Mouse (Mus musculus): Measurements from ENCODE around the gene B9d1. TPM values are rescaled to one million over a fixed set of nuclear protein-coding genes. Genes with fewer than 3 reads are reported as not detected.

The B9d1 gene
- polyA plus RNA-seq, 1 experiment from 2014 or later = 41.7 TPM

DNA sequence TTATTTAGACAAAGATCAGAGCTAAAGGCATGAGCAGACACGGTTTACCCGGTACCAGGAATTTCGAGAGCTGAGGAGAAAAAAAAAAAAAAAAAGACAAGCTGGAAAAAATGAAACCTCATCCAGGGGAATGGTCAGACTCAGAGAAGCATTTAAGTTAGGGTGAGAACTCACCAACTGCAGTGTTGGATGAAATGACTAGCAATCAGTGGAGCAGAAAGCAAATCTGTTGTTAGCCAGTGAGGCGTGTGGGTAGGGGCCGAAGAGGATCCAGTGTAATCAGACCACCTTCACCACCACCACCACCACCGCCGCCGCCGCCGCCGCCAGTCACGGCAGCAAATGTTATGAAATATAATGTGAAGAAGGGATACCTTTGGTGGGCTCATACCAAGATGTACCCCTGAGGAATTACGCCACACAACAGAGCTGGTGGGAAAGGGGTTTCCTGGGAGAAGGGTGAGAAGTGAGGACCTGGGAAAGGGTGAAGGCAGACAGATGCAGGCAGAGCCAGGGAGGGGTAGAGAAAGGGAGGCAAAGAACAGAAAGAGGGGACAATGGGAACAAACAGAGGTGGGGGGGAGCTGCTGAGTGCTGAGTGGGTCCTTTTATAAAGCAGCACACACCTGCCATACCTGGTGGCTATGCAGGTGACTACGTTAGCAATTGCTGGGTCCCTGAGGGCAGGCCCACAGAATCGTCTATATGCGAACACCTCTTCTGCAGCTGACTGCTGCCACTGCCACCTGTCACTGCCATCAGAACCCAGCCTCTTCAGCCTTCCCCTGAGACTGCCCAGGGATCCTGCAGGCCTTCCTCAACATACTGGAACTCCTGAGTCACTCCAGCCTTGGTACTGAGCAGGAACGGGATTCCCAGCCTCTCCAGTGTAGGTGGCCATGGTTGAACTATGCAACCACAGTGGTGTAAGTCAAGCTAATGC is 27.1 kb upstream of the B9d1 start:
- Histone ChIP-seq H3K9me3 (ENCODE audit: control insufficient read depth, low read length) (no peaks in the 10 kb centered on the region), H3K27ac (ENCODE audit: low read depth, low read length) (no peak overlapping the region), H3K4me1 (replicated peaks; ENCODE audit: control insufficient read depth, insufficient read depth, low read length) (0 out of 2 replicates have a peak, but pooled peaks cover 8% of the 10 kb centered on the region), H3K36me3 (ENCODE audit: control insufficient read depth, insufficient read depth, low read length) (no peaks in the 10 kb centered on the region), H3K9ac (ENCODE audit: low read length) (no peak overlapping the region; the same call in 1 of the 2 replicates), H3K4me3 (ENCODE audit: low read depth, low read length) (no peak overlapping the region), H3K27me3 (ENCODE audit: control insufficient read depth, insufficient read depth, low read length) (no peaks in the 10 kb centered on the region), H3K4me2 (ENCODE audit: low read depth, low read length, severe bottlenecking) (0 out of 2 replicates have a peak overlapping the region, but pooled peaks have one; percentile 6)
- WGBS = 49% methylated on average over 17 of the region's 17 CpGs
- ATAC-seq (replicated peaks; ENCODE audit: low FRiP score) = no peak
- no peak for DNase-seq (ENCODE audit: low spot score)

DNA sequence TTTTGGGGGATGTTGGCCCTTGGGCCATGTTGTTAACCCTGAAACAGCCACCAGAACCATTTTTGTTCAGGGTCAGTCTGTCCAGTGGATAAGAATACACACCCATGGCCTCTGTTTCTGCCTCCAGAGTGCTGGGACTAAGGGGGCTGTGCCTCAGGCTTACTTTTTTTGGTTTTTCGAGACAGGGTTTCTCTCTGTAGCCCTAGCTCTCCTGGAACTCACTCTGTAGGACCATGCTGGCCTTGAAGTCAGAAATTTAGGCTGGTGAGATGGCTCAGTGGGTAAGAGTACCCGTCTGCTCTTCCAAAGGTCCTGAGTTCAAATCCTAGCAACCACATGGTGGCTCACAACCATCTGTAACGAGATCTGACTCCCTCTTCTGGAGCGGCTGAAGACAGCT is 26.2 kb upstream of the B9d1 start:
- Histone ChIP-seq H3K36me3 (ENCODE audit: control insufficient read depth, insufficient read depth, low read length) (no peaks in the 10 kb centered on the region), H3K4me2 (ENCODE audit: low read depth, low read length, severe bottlenecking) (no peak overlapping the region), H3K27me3 (ENCODE audit: control insufficient read depth, insufficient read depth, low read length) (no peaks in the 10 kb centered on the region), H3K9ac (ENCODE audit: low read length) (no peak overlapping the region), H3K4me1 (replicated peaks; ENCODE audit: control insufficient read depth, insufficient read depth, low read length) (peaks cover 10% of the 10 kb centered on the region; the same call in 1 of the 2 replicates), H3K9me3 (ENCODE audit: control insufficient read depth, low read length) (no peaks in the 10 kb centered on the region), H3K4me3 (ENCODE audit: low read depth, low read length) (no peak overlapping the region), H3K27ac (ENCODE audit: low read depth, low read length) (no peak overlapping the region)
- WGBS = 87% methylated on average over 4 of the region's 4 CpGs
- DNase-seq (ENCODE audit: low spot score) (no peak), ATAC-seq (replicated peaks; ENCODE audit: low FRiP score) (no peak)

DNA sequence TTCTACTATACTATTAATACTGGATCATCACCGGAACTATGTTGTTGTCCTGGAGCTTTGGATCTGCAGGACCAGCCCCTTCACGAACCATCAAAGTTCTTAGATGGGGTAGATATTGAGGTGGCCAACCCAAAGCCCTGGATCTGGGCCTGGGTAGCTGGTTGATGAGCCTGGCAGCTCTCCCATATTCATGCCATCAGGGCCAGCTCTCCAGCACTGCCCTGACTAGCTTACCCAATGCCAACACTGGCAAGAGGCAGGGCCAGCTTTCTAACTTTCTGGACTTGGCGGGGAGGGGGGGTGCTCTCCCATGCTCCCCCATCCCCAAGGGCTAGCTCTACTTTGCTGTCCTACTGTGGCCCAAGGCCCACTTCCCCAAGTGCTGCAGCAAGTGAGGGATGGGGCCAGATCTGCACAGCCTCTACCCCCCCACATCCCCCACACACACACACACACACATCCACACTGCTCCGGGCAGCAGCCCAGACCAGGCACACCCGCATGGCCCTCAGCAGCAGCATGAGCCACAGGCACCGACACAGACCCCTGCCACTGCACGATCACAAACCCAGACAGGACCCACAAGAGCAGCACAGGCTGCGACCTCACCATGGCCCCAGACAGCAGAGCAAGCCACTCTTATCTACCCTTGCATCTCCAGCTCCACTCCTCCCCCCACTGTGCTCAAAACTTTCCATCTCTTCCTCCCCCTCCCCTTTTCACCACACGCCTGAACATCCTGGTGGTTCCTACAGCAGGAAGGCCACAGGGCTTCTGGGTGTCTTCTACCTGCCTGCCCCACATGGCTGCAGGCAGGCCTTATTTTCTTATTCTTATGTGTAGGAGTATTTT is 23.5 kb upstream of the B9d1 start:
- ATAC-seq (replicated peaks; ENCODE audit: low FRiP score) = no peak
- Histone ChIP-seq H3K9me3 (ENCODE audit: control insufficient read depth, low read length) (no peaks in the 10 kb centered on the region), H3K27me3 (ENCODE audit: control insufficient read depth, insufficient read depth, low read length) (no peaks in the 10 kb centered on the region), H3K4me2 (ENCODE audit: low read depth, low read length, severe bottlenecking) (no peak overlapping the region), H3K27ac (ENCODE audit: low read depth, low read length) (no peak overlapping the region), H3K4me1 (replicated peaks; ENCODE audit: control insufficient read depth, insufficient read depth, low read length) (peaks cover 28% of the 10 kb centered on the region), H3K36me3 (ENCODE audit: control insufficient read depth, insufficient read depth, low read length) (no peaks in the 10 kb centered on the region), H3K9ac (ENCODE audit: low read length) (no peak overlapping the region), H3K4me3 (ENCODE audit: low read depth, low read length) (no peak overlapping the region)
- 73% methylated on average over 9 of the region's 9 CpGs for WGBS
- no peak for DNase-seq (ENCODE audit: low spot score)

DNA sequence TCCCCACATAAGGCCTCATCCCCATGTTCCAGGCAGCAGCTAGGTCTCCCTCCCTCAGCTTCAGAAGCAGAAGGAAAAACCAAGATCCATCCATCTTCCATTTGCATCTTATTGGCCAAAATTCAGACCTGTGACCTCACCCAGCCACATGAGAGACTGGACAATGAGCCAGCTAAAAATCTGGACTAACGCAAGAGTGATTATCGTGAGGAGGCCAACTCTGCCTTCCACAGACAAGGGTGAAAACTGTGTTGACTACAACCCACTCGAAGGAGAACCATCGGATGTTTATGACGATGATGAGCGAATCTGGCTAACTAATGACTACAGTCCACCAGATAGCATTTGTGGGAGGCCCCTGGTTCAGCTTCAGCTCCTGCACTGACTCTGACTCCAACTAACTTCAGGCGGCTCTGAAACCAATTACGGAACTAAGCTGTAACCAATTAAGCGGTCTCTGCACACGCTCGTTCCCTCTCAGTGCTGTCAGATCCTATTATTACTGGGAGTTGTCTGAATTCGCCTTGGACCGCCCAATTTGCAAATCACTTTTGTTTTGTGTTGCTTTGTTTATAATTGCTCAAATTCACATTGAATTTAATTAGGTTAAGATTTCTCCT is 21.6 kb upstream of the B9d1 start:
- Histone ChIP-seq H3K4me3 (ENCODE audit: low read depth, low read length) (no peak overlapping the region), H3K36me3 (ENCODE audit: control insufficient read depth, insufficient read depth, low read length) (no peaks in the 10 kb centered on the region; the same call in 1 of the 2 replicates), H3K9me3 (ENCODE audit: control insufficient read depth, low read length) (no peaks in the 10 kb centered on the region), H3K27ac (ENCODE audit: low read depth, low read length) (peak overlapping the region; percentile 97; the same call in 1 of the 2 replicates), H3K27me3 (ENCODE audit: control insufficient read depth, insufficient read depth, low read length) (no peaks in the 10 kb centered on the region), H3K4me2 (ENCODE audit: low read depth, low read length, severe bottlenecking) (no peak overlapping the region), H3K9ac (ENCODE audit: low read length) (no peak overlapping the region), H3K4me1 (replicated peaks; ENCODE audit: control insufficient read depth, insufficient read depth, low read length) (peaks cover 20% of the 10 kb centered on the region)
- no peak for ATAC-seq (replicated peaks; ENCODE audit: low FRiP score)
- 52% methylated on average over 13 of the region's 13 CpGs for WGBS
- DNase-seq (ENCODE audit: low spot score) = no peak

DNA sequence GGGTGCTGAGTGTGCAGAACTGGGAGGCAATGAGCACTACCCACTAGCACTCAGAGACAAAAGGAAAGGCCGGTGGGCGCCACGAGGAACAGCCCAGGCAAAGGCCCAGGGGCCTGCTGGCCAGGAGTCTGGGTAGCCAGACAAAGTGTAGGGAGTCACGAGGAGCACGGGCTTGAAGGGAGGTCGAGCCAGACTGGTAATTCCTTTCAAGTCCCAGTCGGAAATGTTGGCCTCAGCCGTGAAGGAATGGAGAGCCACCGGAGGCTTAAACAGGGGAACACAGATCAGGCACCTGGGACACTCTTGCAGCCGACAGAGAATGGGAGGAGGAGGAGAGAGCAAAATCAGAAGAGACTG is 20.7 kb upstream of the B9d1 start:
- H3K4me2 ChIP-seq (ENCODE audit: low read depth, low read length, severe bottlenecking) = peak overlapping the region; percentile 52; the same call in 1 of the 2 replicates
- peaks cover 20% of the 10 kb centered on the region for H3K4me1 ChIP-seq (replicated peaks; ENCODE audit: control insufficient read depth, insufficient read depth, low read length)
- 10% methylated on average over 10 of the region's 10 CpGs for WGBS
- peak overlapping the region; percentile 9; the same call in 1 of the 2 replicates for H3K4me3 ChIP-seq (ENCODE audit: low read depth, low read length)
- H3K27me3 ChIP-seq (ENCODE audit: control insufficient read depth, insufficient read depth, low read length) = no peaks in the 10 kb centered on the region
- H3K36me3 ChIP-seq (ENCODE audit: control insufficient read depth, insufficient read depth, low read length) = no peaks in the 10 kb centered on the region; the same call in 1 of the 2 replicates
- peak overlapping the region; percentile 97 for H3K27ac ChIP-seq (ENCODE audit: low read depth, low read length)
- peak; percentile 29; the same call in 1 of the 2 replicates for ATAC-seq (replicated peaks; ENCODE audit: low FRiP score)
- H3K9ac ChIP-seq (ENCODE audit: low read length) = peak overlapping the region; percentile 61
- H3K9me3 ChIP-seq (ENCODE audit: control insufficient read depth, low read length) = no peaks in the 10 kb centered on the region
- no peak for DNase-seq (ENCODE audit: low spot score)

DNA sequence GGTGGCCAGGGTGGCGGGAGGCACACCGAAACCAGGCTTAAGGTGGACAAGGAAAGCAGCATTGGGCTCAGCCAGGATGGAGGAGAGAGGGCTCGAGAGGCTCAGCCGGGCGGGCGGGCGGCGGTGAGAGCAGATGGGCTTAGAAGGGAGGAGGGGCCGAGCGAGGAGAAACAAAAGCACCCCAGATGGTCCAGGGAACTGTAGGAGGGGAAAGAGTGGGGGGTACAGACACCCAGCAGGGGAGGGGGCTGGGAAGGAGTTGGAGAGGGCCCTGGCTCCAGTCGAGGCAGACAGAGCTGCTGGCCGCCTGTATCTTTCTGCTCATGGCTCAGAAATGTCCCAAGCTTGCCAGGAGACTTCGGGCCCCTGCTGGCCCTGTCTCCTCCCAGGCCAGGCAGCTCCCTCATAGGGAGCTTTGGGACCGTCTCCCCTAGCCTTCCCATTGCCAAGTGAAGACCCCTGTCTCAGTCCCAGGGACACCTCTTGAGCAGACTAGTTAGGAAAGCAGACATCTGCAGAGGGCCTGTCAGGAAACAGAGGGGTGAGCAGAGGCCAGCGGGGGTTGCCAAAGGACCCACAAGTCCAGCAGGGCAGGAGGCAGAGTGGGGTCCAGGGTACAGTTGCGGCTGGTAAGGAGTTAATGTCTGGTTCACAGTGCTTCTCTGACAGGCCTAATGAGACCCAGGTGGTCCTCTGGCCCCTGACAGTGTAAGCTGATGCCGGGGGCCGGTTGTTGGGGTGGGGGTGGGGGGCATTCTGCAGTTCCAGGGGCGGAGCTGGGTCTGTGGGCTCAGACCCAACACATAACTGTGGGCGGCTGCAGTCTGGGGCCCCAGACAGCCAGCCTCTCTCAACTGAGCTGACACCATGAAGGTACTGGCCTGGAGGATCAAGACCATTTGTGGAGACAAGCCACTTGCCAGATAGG is 20.1 kb upstream of the B9d1 start, which contains the start of gene Mfap4:
Gene Mfap4 (plus strand): TSS at position 819 of the 928 bp plus-strand sequence.
- peaks cover 20% of the 10 kb centered on the region for H3K4me1 ChIP-seq (replicated peaks; ENCODE audit: control insufficient read depth, insufficient read depth, low read length)
- 5% methylated on average over 20 of the region's 20 CpGs for WGBS
- DNase-seq (ENCODE audit: low spot score) (peak; percentile 79), ATAC-seq (replicated peaks; ENCODE audit: low FRiP score) (peak; percentile 77)
- H3K9ac ChIP-seq (ENCODE audit: low read length) = peak within 1 kb of the TSS; percentile 61
- peak within 1 kb of the TSS; percentile 12 for H3K4me3 ChIP-seq (ENCODE audit: low read depth, low read length)
- no peaks in the 10 kb centered on the region for H3K9me3 ChIP-seq (ENCODE audit: control insufficient read depth, low read length)
- no peaks in the 10 kb centered on the region for H3K27me3 ChIP-seq (ENCODE audit: control insufficient read depth, insufficient read depth, low read length)
- H3K4me2 ChIP-seq (ENCODE audit: low read depth, low read length, severe bottlenecking) = peak within 1 kb of the TSS; percentile 52
- peak within 1 kb of the TSS; percentile 97 for H3K27ac ChIP-seq (ENCODE audit: low read depth, low read length)
- peaks cover 5% of the 10 kb centered on the region; the same call in 1 of the 2 replicates for H3K36me3 ChIP-seq (ENCODE audit: control insufficient read depth, insufficient read depth, low read length)

DNA sequence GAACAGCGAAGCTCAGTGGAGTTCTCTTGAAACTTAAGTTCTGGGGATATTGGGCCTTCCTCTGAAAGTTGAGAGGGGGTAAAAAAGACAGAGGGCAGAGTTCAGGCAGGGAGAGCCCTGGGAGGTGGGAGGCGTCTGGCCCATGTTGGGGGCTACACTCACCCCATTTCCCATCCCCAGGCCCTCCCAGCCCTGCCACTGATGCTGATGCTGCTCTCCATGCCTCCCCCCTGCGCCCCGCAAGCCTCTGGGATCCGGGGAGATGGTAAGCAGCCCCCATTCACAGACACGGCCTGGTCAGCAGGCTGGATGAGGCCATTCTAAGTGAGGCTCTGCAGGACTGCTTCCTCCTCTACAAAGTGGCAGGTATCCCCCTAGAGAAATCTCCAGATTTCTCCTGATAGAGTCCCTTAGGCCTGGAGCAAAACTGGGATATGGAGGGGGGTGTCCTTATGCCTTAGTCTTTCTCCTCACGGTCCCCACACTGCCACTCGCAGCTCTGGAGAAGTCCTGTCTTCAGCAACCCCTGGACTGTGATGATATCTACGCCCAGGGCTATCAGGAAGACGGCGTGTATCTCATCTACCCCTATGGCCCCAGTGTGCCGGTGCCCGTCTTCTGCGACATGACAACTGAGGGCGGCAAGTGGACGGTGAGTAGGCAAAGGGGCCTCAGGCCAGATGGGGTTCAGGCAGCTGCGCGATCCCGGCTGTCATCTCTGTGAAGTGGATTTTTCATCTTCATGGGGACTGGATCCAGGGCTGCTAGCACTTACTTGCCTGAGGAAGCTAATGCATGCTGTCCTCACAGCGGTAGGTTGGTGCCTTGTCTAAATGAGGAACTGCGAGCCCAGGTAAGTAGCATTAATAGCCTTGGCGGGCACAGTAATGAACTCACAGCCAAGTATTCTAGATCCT is 19.1 kb upstream of the B9d1 start:
- no peaks in the 10 kb centered on the region for H3K9me3 ChIP-seq (ENCODE audit: control insufficient read depth, low read length)
- ATAC-seq (replicated peaks; ENCODE audit: low FRiP score) (no peak), DNase-seq (ENCODE audit: low spot score) (no peak)
- H3K4me1 ChIP-seq (replicated peaks; ENCODE audit: control insufficient read depth, insufficient read depth, low read length) = peaks cover 20% of the 10 kb centered on the region
- H3K27ac ChIP-seq (ENCODE audit: low read depth, low read length) = peak overlapping the region; percentile 97
- peak overlapping the region; percentile 12 for H3K4me3 ChIP-seq (ENCODE audit: low read depth, low read length)
- WGBS = 63% methylated on average over 22 of the region's 22 CpGs
- peak overlapping the region; percentile 61 for H3K9ac ChIP-seq (ENCODE audit: low read length)
- H3K27me3 ChIP-seq (ENCODE audit: control insufficient read depth, insufficient read depth, low read length) = no peaks in the 10 kb centered on the region
- peaks cover 14% of the 10 kb centered on the region; the same call in 1 of the 2 replicates for H3K36me3 ChIP-seq (ENCODE audit: control insufficient read depth, insufficient read depth, low read length)
- H3K4me2 ChIP-seq (ENCODE audit: low read depth, low read length, severe bottlenecking) = peak overlapping the region; percentile 52
